Mouse (Mus musculus): ENCODE results near the gene Rassf8. TPM values are rescaled to one million over a fixed set of nuclear protein-coding genes. Genes with fewer than 3 reads are reported as not detected.

Rassf8 gene
- polyA plus RNA-seq, 1 experiment, result 6.3 TPM

- Histone ChIP-seq H3K4me2 (ENCODE audit: low read depth) (peak overlapping the region; percentile 99), H3K79me2 (ENCODE audit: control insufficient read depth, insufficient read depth) (peaks cover 52% of the 10 kb centered on the region), H3K36me3 (ENCODE audit: control insufficient read depth, insufficient read depth) (no peaks in the 10 kb centered on the region), H3ac (ENCODE audit: control insufficient read depth, insufficient read length) (peak overlapping the region; percentile 94), H3K4me3 (peak overlapping the region; percentile 71), H3K27me3 (ENCODE audit: control insufficient read depth, insufficient read depth, insufficient read length) (no peaks in the 10 kb centered on the region)
- TF ChIP-seq E2F4 (IDR thresholded peaks at IDR 0.05; ENCODE audit: insufficient read depth) (no peak), POLR2AphosphoS2 (IDR thresholded peaks at IDR 0.05; ENCODE audit: insufficient read length, low read depth) (peak; percentile 16), MYOG (IDR thresholded peaks at IDR 0.05; ENCODE audit: control insufficient read depth in 1 of 3, insufficient read depth in 1 of 3, insufficient read length in 2 of 3, low read depth in 2 of 3) (peak in 1 of 3 experiments; percentile 3), TCF12 (IDR thresholded peaks at IDR 0.05; ENCODE audit: insufficient read depth, poor library complexity, severe bottlenecking) (no peak), MYOD1 (IDR thresholded peaks at IDR 0.05; ENCODE audit: control insufficient read depth in 1 of 3, insufficient read length in 2 of 3, low read depth in 2 of 3) (peak in 1 of 3 experiments; percentile 22), SRF (IDR thresholded peaks at IDR 0.05; ENCODE audit: control insufficient read depth, insufficient read length, low read depth) (no peak), REST (IDR thresholded peaks at IDR 0.05; ENCODE audit: insufficient read depth, insufficient read length) (no peak)
Observed at GRCm38 (mm10) chr6:145862739-145863064, 116.2 kb downstream of the Rassf8 start.

- peak overlapping the region; percentile 71 for H3K4me3 ChIP-seq
- peak overlapping the region; percentile 99 for H3K4me2 ChIP-seq (ENCODE audit: low read depth)
- peak; percentile 47 for TF ChIP-seq POLR2AphosphoS2 (IDR thresholded peaks at IDR 0.05; ENCODE audit: insufficient read length, low read depth)
- peak in 2 of 3 experiments; percentile 22 to 63 for TF ChIP-seq MYOD1 (IDR thresholded peaks at IDR 0.05; ENCODE audit: control insufficient read depth in 1 of 3, insufficient read length in 2 of 3, low read depth in 2 of 3)
- TF ChIP-seq TCF12 (IDR thresholded peaks at IDR 0.05; ENCODE audit: insufficient read depth, poor library complexity, severe bottlenecking), result peak; percentile 34
- TF ChIP-seq MYOG (IDR thresholded peaks at IDR 0.05; ENCODE audit: control insufficient read depth in 1 of 3, insufficient read depth in 1 of 3, insufficient read length in 2 of 3, low read depth in 2 of 3), result peak in 1 of 3 experiments; percentile 60
- TF ChIP-seq SRF (IDR thresholded peaks at IDR 0.05; ENCODE audit: control insufficient read depth, insufficient read length, low read depth), result no peak
- TF ChIP-seq MAX (IDR thresholded peaks at IDR 0.05; ENCODE audit: low read depth), result peak; percentile 17
- TF ChIP-seq USF1 (IDR thresholded peaks at IDR 0.05; ENCODE audit: low read depth), result peak; percentile 91
- peak; percentile 1 for TF ChIP-seq TCF3 (IDR thresholded peaks at IDR 0.05; ENCODE audit: insufficient read length, low read depth)
- peak; percentile 51 for TF ChIP-seq POLR2A (IDR thresholded peaks at IDR 0.05; ENCODE audit: insufficient read length, low read depth)
- TF ChIP-seq REST (IDR thresholded peaks at IDR 0.05; ENCODE audit: insufficient read depth, insufficient read length), result no peak
- TF ChIP-seq CEBPB (IDR thresholded peaks at IDR 0.05; ENCODE audit: insufficient read depth, poor library complexity, severe bottlenecking), result 0 out of 2 replicates have a peak, but pooled peaks have one; percentile 9
- no peak for TF ChIP-seq E2F4 (IDR thresholded peaks at IDR 0.05; ENCODE audit: insufficient read depth)
- H3ac ChIP-seq (ENCODE audit: control insufficient read depth, insufficient read length), result peak overlapping the region; percentile 94
- H3K27me3 ChIP-seq (ENCODE audit: control insufficient read depth, insufficient read depth, insufficient read length), result no peaks in the 10 kb centered on the region
- no peaks in the 10 kb centered on the region for H3K36me3 ChIP-seq (ENCODE audit: control insufficient read depth, insufficient read depth)
- peaks cover 46% of the 10 kb centered on the region for H3K79me2 ChIP-seq (ENCODE audit: control insufficient read depth, insufficient read depth)
Observed at GRCm38 (mm10) chr6:145863065-145863971, 116.8 kb downstream of the Rassf8 start.

- TF ChIP-seq MAX (IDR thresholded peaks at IDR 0.05; ENCODE audit: low read depth) (no peak), POLR2A (IDR thresholded peaks at IDR 0.05; ENCODE audit: insufficient read length, low read depth) (no peak), MYOD1 (IDR thresholded peaks at IDR 0.05; ENCODE audit: control insufficient read depth in 1 of 3, insufficient read length in 2 of 3, low read depth in 2 of 3) (no peak), USF1 (IDR thresholded peaks at IDR 0.05; ENCODE audit: low read depth) (no peak), POLR2AphosphoS2 (IDR thresholded peaks at IDR 0.05; ENCODE audit: insufficient read length, low read depth) (no peak)
- Histone ChIP-seq H3K4me3 (peak overlapping the region; percentile 71), H3K4me2 (ENCODE audit: low read depth) (peak overlapping the region; percentile 99), H3K79me2 (ENCODE audit: control insufficient read depth, insufficient read depth) (peaks cover 42% of the 10 kb centered on the region), H3K27me3 (ENCODE audit: control insufficient read depth, insufficient read depth, insufficient read length) (no peaks in the 10 kb centered on the region), H3ac (ENCODE audit: control insufficient read depth, insufficient read length) (peak overlapping the region; percentile 94), H3K36me3 (ENCODE audit: control insufficient read depth, insufficient read depth) (no peaks in the 10 kb centered on the region)
Observed at GRCm38 (mm10) chr6:145864171-145864570, 117.6 kb downstream of the Rassf8 start.

DNA sequence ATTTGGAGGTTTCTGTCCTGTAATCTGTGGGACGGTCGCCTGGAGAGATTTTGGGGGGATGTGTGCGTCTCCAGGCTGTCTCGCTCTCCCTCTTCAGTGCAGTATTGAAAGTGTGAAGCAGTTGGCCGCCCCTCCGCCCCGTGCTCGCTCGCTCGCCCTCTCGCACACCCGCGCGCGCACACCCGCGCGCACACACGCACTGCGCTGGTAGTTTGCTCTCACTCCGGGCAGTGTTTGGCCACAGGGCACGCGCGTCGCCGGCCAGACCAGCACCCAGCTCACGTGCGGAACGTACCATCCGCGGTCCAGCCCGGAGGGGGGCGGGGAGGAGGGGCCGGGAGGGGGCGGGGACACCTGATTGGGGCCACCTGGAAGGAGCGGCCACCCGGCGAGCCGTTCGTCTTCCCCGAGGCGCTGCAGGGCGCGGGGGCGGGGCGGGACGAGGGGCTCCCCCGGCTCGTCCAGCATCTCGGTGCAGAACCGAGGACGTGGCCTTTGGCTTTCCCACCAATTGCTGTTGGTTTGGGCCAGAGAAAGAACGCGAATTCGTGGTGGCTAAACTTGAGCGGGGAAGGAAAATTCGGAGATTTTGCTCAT lies 118.8 kb downstream of the Rassf8 start, which contains the start of gene Bhlhe41:
TSS of gene Bhlhe41 (minus strand) at position 270 of the 597 bp plus-strand sequence.
- no peak for TF ChIP-seq E2F4 (IDR thresholded peaks at IDR 0.05; ENCODE audit: insufficient read depth)
- TF ChIP-seq SRF (IDR thresholded peaks at IDR 0.05; ENCODE audit: control insufficient read depth, insufficient read length, low read depth), result no peak
- no peak for TF ChIP-seq TCF12 (IDR thresholded peaks at IDR 0.05; ENCODE audit: insufficient read depth, poor library complexity, severe bottlenecking)
- peak in 2 of 3 experiments; percentile 67 for TF ChIP-seq MYOG (IDR thresholded peaks at IDR 0.05; ENCODE audit: control insufficient read depth in 1 of 3, insufficient read depth in 1 of 3, insufficient read length in 2 of 3, low read depth in 2 of 3)
- peak; percentile 92 for TF ChIP-seq POLR2A (IDR thresholded peaks at IDR 0.05; ENCODE audit: insufficient read length, low read depth)
- peak; percentile 91 for TF ChIP-seq POLR2AphosphoS2 (IDR thresholded peaks at IDR 0.05; ENCODE audit: insufficient read length, low read depth)
- peak in 2 of 3 experiments; percentile 27 to 60 for TF ChIP-seq MYOD1 (IDR thresholded peaks at IDR 0.05; ENCODE audit: control insufficient read depth in 1 of 3, insufficient read length in 2 of 3, low read depth in 2 of 3)

More for the DNA sequence above, 118.8 kb downstream of the Rassf8 start, which contains the start of gene Bhlhe41:
- H3K27me3 ChIP-seq (ENCODE audit: control insufficient read depth, insufficient read depth, insufficient read length), result no peaks in the 10 kb centered on the region
- H3K36me3 ChIP-seq (ENCODE audit: control insufficient read depth, insufficient read depth), result no peaks in the 10 kb centered on the region
- peak within 1 kb of the TSS; percentile 94 for H3ac ChIP-seq (ENCODE audit: control insufficient read depth, insufficient read length)
- peak within 1 kb of the TSS; percentile 71 for H3K4me3 ChIP-seq
- peak within 1 kb of the TSS; percentile 99 for H3K4me2 ChIP-seq (ENCODE audit: low read depth)
- H3K79me2 ChIP-seq (ENCODE audit: control insufficient read depth, insufficient read depth), result peaks cover 37% of the 10 kb centered on the region

Measured in myocyte (in vitro differentiated cells).